Mouse (Mus musculus): ENCODE results near the gene Cpeb1.

Cpeb1 gene

DNA sequence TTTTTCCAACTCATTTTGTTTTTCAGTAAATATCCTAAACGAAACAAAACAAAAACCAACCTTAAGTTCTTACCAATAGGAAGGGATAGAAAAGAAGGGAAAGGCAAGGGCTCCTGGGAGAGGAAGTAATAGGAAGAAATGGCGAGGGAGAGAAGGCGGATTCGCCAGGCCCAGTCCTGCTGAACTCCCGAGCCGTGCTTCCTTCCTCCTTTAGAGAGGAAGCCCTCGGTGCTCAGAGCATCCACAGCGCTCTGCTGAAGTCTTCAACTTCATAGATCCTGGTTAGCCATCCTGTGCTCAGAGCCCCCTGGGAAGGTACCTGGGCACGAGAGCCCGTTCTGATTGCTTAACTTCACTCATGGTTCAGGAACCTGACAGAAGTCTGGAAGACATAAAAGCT lies 127.6 kb downstream of the Cpeb1 start:
- no peak for DNase-seq (ENCODE audit: low read depth, low spot score)

DNA sequence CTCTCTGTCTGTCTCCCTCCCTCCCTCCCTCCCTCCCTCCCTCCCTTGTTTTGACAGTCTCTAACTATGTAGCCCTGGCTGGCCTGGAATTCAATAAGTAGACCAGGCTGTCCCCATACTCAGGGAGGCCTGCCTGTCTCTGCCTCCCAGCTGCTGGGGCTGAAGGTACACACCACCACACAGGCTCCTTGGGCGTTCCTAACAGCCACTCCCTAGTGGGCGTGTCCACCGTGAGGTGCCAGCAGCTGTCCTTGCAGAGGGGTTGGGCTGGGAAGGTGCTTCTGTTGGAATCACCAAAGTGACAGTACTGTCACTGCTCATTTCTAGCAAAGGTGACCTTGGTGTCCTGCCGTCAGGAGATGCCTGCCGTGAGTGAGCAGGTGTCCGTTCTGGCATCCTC lies 128.4 kb downstream of the Cpeb1 start:
- no peak for DNase-seq (ENCODE audit: low read depth, low spot score)

DNA sequence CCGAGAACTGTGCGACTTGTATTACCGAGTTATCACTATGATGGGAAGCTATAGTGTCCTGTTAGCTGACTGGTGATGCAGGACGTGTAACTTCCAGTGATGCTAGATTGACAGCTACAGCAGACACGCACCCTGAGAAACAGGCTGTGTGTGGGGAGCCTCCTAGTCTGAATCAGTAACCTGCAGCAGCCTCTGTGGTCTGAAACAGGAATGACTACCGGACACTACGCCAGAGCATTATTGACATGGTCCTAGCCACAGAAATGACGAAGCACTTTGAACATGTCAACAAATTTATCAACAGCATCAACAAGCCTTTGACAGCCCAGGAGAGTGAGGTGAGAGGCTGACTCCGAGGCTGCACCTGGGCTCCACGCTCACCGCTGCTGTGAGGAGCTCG lies 129.2 kb downstream of the Cpeb1 start:
- no peak for DNase-seq (ENCODE audit: low read depth, low spot score)

DNA sequence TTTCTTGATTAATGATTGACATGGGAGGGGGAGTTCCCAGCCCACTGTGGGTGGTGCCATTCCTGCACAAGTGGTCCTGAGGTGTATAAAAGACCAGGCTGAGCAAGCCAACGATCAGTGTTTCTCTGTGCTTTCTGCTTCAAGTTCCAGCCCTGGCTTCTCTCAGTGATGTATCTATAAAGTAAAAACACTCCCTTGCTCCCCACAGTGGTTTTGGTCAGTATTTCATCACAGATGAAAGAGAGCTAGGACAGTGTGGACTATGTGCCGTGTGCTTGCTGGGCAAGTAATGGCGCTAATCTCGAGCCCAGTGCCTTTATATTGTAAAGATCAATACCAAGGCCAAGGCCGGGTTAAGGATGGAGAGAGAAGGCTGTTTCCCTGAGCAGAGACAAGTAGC lies 133.5 kb downstream of the Cpeb1 start:
- DNase-seq (ENCODE audit: low read depth, low spot score) = no peak

DNA sequence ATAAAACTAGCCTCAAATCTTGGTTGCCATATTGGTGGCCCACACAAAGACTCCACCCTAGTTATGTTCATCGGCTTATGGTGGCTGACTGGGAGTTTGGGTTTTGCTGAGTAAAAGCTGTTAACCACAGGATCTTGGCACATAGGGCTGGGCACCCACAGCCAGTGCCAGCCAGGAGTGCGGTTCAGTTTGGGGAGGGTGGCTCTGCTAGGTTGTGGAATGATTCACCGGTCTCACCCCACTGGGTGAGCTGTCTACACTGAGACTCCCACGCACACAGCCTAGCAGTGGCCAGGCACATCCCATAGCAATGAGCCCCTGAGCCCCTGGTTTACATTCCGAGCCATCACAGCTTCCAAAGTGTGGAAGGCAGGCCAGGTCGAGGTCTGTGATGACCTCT lies 135.5 kb downstream of the Cpeb1 start:
- DNase-seq (ENCODE audit: low read depth, low spot score) = no peak

DNA sequence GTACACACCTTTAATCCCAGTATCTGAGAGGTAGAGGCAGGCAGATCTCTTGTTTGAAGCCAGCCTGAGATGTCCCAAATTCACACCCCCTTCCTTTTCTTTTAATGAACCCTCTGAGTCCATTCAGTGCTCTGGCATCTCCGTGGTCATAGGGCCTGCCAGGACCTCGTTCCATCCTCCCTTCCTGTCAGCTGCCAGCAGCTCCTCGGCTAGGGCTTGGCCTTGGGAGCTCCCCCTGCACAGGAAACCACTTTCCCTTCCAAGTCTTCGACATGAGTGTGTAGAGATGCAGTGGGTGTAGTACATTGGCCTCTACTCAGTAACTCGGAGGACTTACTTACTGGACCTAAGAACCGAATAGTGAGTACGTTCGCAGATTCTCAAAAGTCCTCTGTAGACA lies 139.7 kb downstream of the Cpeb1 start:
- DNase-seq (ENCODE audit: low read depth, low spot score) = no peak

DNA sequence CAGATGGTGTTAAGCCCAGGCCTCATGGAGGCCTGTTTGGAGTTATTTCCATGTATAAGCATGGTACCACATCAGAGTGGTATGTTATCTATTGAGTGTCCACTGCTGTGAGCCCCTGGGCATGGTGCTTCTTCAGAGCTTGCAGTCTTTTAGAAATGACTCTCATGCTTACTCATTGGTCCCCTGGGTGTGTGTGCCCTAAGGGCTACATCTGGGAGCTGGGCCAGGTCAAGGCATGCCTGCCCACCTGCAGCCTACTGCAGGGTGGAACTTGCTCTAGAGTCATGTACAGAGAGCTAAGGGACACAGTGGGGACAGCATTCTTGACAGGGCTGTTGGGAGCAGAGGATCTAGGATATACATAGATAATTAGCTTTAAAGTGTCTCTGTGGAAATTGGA lies 143.7 kb downstream of the Cpeb1 start:
- no peak for DNase-seq (ENCODE audit: low read depth, low spot score)

DNA sequence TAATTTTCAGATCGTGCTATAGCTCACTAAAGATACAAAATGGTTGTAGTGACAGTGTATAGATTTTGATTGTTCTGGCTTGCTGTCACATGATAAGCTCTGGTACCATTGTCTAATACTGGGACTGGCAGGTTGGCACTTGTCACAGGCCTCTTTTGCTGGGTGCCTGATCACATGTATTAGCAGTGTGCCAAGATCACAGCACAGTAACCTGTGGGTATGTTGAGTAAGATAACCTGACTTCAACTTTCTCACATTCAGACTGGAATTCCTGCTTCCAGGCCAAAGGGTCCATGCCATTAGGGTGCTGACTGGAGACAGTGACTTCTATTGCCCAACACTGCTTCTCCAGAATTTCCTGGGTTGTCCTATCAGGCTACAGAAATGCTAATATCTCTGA lies 144.1 kb downstream of the Cpeb1 start:
- DNase-seq (ENCODE audit: low read depth, low spot score) = no peak

DNA sequence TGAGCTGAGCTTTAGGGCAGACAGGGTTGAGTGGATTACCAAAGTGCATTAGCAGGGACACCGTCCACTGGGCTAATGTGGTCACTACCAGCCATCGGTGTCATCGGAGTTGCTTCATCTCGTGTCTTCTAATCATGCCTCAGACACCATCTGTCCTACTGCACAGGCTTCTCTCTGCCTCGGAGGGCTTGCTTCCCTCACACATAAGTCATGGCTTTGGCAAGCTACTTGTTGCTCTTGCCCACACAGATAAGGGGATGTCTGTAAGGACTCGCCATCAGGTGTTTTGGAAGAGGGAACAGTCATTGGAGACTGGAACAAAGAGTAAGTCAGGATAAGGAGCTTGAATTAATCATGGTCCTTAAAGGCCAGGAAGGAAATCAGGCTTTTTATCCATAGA lies 146.0 kb downstream of the Cpeb1 start:
- DNase-seq (ENCODE audit: low read depth, low spot score) = no peak

DNA sequence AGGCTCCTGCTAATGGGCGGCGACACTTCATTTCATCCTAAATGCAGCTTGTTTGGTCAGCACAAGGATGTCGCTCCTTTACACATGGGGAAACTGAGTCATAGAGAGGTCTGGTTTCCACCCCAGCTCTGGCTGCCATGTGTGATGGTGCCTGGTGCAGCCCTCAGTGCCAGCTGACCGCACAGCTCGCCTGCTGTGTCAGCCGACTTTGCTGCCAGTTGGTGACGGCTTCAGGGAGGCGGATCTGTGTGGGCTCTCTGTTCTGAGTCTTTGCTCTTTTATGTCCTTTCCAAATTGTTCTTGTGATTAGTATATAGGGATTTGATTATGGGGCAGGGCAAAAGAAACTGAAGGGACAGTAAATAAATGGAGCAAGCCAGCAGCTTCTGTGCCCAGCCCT lies 147.5 kb downstream of the Cpeb1 start:
- DNase-seq (ENCODE audit: low read depth, low spot score) = no peak

DNA sequence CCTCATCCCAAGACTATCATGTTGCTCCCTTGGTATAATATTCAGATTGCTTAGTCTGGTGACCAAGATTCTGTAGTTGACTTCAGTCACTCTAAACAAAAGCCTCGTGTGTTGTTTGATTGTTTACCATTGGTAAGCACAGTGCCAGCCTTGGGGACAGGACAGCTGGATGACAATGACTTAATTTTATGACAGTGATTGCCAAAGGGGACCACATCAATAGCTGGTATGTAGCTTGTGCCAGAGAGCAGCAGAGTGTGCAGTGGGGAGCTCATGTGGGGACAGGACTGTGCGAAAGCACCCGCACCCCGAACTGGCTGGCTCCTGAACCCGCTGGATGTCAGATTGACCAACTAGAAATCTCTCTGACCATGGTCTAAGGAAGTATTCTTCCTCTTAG lies 150.6 kb downstream of the Cpeb1 start:
- DNase-seq (ENCODE audit: low read depth, low spot score) = no peak

DNA sequence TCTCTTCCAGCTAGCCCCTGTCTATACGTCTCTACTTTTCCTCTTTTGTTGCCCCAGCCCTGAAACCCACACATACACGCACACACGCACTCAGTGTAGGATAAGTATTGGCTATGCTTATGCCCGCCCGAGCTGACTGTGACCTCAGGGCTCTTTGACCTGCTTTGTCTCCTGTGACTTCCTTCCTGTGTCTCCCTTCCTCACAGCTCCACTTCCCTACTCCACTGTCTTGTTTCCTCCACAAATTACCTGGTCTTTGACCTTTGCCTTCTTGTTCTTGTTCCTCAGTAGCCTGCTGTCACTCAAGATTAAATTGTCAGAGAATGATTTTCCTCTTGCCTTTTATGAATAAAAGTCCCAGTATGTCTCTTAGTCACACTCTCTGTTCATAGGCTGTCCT lies 151.2 kb downstream of the Cpeb1 start:
- no peak for DNase-seq (ENCODE audit: low read depth, low spot score)

DNA sequence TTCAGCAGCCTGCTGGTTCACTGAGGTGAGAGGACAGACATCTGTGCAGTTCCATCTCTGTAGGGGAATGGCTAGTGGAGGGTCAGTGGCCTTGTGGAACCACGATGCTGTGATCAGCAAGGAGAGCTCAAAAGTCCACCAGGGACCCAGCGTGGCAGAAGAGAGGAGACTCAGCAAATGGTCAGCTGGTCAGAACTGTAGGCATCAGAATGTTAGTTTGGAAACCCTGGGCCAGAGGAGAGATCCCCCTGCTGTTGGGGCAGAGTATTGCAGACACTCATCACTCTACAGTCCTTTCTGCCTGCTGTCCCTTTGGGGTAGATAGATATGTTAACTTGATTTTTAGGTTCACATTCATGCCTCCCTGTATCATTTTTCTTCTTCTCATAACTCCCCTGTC lies 151.6 kb downstream of the Cpeb1 start:
- DNase-seq (ENCODE audit: low read depth, low spot score) = peak; percentile 57

DNA sequence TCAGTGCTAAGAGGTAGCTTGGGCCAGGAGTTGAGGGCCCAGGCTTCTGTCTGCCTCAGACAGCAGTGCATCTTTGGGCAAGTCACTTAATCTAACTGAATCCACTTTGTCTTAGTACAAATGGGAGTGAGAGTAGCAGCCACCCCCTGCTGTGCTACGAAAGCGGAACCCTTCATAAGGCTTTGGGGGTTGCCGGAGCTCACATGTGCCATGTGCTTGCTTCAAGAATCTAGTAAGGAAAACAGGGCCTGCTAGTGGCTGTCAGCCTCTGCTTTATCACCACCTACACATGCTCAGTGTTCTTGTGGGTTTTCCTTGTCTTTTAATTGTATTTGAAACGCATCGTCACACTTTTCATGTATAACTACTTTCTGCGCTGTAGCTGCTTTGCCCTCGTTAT lies 153.9 kb downstream of the Cpeb1 start:
- no peak for DNase-seq (ENCODE audit: low read depth, low spot score)

DNA sequence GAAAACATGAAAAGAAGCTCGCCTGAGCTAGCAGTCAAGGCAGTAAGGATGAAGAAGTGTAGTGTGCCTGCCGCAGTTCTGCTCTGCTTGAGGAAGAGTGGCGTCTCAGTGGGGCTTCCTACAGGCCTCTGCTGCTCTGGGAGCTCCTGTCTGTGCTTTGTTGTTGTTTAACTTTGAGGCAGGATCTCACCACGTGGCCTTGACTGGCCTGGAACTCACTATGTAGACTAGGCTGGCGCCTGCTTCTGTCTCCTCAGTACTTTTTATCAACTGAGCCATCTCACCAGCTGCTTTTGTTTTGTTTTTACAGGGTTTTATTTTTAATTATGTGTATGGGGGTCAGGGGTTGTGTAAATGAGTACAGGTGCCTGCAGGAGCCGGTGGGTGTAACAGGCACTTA lies 157.1 kb downstream of the Cpeb1 start:
- DNase-seq (ENCODE audit: low read depth, low spot score) = no peak
